Mouse (Mus musculus) T-cell, adult 2 months (primary cell): ENCODE results near the gene Sgms1.
A peak's percentile ranks its signal among the peaks of the same experiment; 100 is the strongest.

Source experiments
- DNase-seq: peaks from one replicate; pipeline ENCODE4 v3.0.0; 2022; ENCODE audit warnings: low spot score

Sgms1 gene

GRCm38 (mm10) chr19:32389001-32389871, at the start of gene Sgms1:
Gene Sgms1 (minus strand): TSS chr19:32389714.
- DNase-seq: peak; percentile 69

DNA sequence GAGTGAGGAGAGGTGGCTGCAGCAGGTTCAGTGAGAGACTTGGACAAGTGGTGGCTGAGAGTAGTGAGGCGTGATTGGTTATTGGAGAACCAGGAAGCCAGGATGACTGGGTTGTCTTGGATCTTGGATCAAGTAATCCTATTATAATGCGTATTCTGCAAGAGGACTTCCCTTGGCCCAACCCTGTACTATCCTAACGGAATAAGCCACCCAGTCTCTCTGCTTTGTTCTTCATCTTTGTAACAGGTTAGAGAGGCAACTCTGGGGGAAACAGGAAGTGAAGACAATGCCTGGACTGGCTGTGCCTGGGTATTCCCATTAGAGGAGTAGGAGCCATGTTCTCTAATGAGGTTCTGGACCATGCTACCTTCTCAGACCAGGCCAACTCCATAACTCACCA, 36.3 kb upstream of the Sgms1 start:
- DNase-seq: no peak

DNA sequence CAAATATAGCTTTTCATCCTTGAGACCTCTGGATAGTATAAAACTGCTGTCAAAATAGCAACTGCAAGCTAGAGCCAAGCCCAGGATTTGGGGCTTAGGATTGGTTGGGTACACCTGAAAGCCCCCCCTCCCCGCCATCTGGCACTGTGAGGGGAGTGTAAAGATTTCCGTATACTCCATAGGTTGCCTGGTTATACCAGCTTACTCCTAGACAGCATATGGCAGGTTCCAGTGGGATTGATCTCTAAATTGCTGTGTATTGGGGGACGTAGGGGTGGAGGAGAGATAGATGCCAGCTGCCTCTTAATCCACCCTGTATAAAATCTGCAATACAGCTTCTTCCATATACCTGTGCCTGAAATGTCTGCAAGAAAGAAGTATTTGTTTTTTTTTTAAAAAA, 35.2 kb upstream of the Sgms1 start:
- DNase-seq: no peak

DNA sequence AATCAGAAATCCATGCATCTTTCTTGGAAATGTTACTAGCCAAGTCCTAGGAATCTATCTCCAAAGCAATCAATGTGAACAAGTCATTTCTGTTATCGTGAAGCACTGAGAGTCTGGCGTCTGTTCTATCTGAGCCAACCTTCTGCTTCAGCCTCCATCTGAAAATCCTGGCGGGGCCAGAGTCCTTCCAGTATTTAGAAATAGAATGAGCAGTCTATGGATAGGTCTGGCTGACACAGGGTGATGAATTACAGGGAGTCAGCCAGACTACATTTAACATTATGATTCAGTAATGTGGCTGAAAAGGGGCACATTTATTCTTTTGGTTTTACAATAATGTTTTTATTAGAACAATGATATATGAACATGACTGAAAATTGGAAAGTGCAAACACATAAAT, 29.6 kb upstream of the Sgms1 start:
- DNase-seq: no peak

- DNase-seq: no peak
These were observed 27.3 kb upstream of the Sgms1 start for GRCm38 (mm10) chr19:32416692-32417317.

DNA sequence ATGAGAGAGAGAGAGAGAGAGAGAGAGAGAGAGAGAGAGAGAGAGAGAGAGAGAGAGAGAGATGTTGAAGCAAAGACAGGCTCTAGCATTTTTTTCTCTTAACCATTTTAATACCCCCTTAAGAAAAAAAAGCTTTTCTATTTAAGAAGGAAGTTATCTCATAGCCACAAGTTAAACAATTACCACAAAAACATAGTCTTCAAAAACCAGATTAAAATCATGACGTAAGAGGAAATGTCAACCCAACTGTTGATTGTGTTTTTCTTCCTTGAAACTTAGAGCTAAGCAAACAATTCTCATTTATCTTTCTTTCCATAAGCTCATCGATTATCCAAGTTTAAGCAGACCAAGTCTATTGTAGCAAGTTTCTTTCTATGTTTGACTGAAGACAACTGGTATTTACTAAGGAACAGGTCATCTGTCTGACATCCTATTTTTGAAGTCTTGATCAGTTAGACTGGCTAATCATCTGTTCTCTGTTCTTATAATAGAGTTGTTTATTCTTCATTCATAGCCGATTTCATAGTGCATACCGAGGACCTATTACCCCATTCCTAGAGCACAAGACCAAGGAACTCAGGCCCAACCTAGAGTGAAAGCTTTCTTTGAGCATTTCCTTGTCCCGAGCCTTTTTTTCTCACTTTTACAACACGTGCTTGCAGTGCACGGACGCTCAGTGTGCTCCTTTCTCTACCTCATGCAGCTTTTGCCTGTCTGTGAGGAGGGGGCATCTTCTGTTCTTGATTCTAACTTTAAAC, 20.3 kb upstream of the Sgms1 start:
- DNase-seq: peak; percentile 21

DNA sequence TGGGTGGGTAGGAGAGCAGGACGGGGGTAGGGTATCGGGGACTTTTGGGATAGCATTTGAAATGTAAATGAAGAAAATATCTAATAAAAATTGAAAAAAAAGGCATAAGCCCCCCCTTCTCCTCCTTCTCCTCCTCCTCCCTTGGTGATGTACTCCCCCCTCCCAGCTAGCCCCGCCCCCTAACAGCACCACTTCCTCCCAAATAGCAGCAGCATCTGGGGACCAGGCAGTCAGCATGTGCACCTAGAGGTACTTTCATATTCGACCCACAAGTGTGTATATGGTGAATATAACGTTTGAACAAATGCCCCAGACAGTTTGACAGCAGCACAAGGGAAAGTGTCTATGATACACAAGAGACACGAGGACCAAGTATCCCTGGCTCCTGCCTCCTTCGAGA, 17.2 kb upstream of the Sgms1 start:
- DNase-seq: peak; percentile 78

DNA sequence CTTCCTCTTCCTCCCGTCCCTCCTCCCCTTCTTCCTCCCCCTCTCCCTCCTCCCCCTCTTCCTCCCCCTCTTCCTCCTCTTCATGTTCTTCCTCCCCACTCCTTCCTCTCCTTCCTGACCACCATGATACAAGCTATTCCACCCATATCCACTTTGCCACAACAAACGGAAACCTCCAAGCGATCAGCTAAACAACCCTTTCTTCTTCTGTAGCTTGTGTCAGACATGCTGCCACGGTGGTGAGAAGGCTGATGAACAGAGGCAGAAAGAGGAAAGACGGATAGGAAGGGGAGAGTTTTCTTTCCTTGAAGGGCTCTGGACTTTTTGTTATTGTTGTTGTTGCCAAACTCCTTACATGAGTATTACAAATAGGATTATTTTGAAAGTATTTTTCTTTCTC, 14.9 kb upstream of the Sgms1 start:
- DNase-seq: peak; percentile 59

- DNase-seq: no peak
These were observed 14.3 kb upstream of the Sgms1 start for GRCm38 (mm10) chr19:32403834-32404233.

DNA sequence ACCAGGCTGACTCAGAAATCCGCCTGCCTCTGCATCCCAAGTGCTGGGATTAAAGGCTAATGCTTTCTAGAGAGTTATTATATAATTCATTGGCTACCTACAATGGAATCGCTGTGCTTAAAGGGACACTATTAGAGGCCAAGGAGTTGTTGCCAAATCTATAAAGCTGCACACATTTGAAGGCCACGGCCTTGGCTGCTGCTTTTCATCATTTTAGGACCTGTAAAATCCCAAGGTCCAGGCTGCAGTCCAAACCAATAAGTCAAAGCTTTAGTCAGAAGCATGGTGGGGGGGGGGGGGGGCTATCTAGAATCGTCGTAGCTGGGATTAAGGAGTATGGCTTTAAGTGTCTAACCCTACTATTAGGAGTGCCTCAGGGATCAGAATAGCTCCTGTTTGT, 9.0 kb upstream of the Sgms1 start:
- DNase-seq: no peak

- no peak for DNase-seq
These were observed 6.8 kb upstream of the Sgms1 start for GRCm38 (mm10) chr19:32396303-32396702.

- DNase-seq: no peak
These were observed 5.3 kb upstream of the Sgms1 start for GRCm38 (mm10) chr19:32394825-32395224.

GRCm38 (mm10) chr19:32393758-32394450, 4.4 kb upstream of the Sgms1 start:
- no peak for DNase-seq

GRCm38 (mm10) chr19:32393092-32393745, 3.7 kb upstream of the Sgms1 start:
- DNase-seq: no peak

DNA sequence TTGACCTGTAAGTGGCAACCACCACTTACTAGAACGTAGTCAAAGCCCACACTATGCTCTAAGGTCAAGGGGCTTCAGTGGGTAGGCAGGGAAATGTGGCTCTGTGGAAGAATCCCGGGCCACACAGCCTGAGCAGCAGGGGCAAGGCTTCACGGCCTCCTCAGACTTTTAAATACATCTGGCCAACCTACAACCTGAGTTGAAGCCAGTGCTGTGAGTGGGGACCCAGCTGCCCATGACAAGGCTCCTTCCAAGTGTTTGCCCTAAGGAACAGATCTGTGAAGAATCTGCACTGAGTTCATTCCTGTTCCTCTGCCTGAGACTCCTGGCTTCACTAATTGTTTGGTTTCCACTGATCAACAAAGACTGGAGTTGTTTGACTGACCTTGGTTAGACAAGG, 1.9 kb upstream of the Sgms1 start:
- no peak for DNase-seq

DNA sequence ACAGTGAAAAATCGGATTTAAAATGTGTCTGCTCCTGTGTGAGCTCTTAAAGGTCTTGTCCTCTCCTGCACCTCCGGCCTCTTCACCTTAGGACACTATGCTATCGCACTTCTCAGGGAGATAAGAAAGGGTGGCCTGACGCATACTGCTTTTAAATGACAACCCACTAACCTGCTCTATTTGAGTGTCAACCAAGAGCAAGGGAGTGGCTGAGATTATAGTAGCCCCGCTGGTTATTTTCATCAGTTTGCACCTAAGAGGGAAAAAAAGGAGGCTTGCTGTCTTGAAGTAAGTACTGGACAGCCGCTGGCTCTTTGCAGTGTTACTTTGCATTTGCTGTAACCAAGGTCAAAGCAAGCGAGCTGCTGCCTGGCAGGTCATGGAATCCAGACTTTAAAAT, 602 bp upstream of the Sgms1 start:
- DNase-seq: no peak

DNA sequence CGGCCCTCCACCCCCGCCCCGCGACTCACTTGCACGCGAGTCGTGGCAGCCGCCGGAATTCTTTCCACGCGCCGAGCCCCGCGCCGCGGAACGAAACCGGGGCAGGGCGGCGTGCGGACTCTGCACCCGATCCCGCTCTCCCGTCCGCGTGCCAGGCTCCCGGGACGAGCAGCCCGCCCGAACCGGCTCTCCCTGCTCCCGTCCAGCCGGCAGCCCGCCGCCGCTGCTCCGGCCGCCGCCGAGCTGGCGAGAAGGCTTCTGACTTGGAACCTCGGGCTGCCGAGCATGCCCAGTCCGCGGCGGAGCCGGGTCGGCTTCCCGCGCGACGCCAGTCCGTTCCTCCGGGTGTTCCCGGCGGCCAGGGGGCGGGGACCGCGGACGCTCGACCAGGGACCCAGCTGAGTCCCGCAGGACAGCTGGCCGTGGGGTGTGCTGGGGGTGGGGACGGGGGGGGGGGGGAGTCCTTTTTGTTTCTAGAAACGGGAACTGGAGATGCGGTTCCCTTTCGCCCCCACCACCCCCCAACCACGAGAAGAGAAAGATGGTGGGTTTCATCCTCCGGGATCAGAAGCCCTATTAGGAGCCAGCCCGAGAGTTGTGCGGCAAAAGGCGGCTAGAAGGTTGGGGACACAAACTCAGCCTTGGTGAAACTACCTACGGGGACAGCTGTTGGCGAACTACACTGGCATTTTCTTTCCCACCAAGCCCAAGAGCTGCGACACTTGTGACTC, 1.2 kb downstream of the Sgms1 start:
- DNase-seq: peak; percentile 62

DNA sequence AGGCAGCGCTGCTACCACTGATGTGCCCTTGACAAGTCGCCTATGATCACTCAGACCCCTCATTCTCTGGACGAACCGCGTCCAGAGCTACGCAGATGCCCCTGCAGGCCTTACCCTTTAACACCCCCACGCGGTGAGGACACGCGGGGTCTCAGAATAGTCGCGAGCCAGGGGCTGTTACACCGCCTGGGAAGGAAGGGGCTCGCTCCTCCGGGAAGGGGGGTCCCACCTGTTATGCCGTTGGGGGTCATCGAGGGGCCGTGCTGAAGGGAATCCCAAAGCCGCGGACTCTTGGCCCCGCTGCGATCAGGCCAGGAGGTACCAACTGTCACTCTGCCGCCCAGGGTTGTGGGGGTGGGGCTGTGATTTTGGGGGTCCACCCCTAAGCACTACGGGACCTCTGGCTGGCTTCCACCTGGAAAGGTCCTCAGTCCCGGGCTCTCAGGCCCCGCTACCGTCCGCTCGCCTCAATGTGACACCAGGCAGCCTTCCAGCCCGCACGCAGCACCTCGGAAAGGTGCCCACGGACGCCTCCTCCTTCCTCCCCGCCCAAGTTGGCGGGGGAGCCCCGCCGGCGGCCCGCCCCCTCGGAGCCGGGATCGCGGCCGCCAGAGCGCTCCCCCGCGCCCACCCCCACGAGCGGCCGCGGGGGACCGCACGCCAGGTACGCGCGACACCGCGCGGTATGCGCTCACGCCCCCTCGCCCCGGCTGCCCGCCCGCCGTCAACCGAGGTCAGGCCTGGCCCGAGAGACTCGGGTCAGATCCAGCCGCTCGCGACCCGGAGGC, 1.9 kb downstream of the Sgms1 start:
- peak; percentile 60 for DNase-seq

- DNase-seq: peak; percentile 21
These were observed 2.7 kb downstream of the Sgms1 start for GRCm38 (mm10) chr19:32386556-32387402.
